Mouse (Mus musculus): ENCODE data around the gene Cabp2. TPM values are rescaled to one million over a fixed set of nuclear protein-coding genes. Genes with fewer than 3 reads are reported as not detected.
"Not testable (repeated sequence)": the region's sequence is repeated elsewhere in the genome, so short reads cannot be mapped to it uniquely, and the experiment has no call there.

Cabp2 gene
- polyA plus RNA-seq, 1 experiment from 2014 or later = not detected

DNA sequence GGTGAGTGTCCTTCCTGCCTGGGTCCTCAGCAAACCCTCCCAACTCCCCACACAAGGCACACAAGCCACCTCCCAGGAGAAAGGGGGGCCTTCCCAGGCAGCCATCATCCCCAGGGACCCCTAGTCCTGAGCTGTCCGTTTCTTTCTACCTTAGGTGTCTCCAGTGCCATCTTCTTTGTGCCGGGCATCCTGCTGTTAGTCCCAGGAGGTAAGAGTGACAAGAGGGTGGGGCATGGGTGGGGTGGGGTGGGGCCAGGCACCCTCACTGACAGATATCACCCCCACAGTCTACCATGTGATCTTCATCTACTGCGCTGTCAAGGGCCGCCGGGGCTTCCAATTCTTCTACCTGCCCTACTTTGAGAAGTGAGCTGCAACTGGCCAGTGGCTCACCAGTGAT lies 49.7 kb downstream of the Cabp2 start:
- peaks cover 7% of the 10 kb centered on the region for H3K4me1 ChIP-seq (replicated peaks; ENCODE audit: control insufficient read depth, insufficient read depth, low read length)
- H3K27me3 ChIP-seq (ENCODE audit: control insufficient read depth, insufficient read depth, low read length) = no peaks in the 10 kb centered on the region
- ATAC-seq (replicated peaks; ENCODE audit: low FRiP score) = no peak
- WGBS = 89% methylated on average over 5 of the region's 5 CpGs
- no peak overlapping the region for H3K4me3 ChIP-seq (ENCODE audit: low read depth, low read length)
- no peak overlapping the region for H3K27ac ChIP-seq (ENCODE audit: low read depth, low read length)
- no peaks in the 10 kb centered on the region for H3K9me3 ChIP-seq (ENCODE audit: control insufficient read depth, low read length)
- H3K9ac ChIP-seq (ENCODE audit: low read length) = no peak overlapping the region
- peaks cover 3% of the 10 kb centered on the region; the same call in 1 of the 2 replicates for H3K36me3 ChIP-seq (ENCODE audit: control insufficient read depth, insufficient read depth, low read length)
- H3K4me2 ChIP-seq (ENCODE audit: low read depth, low read length, severe bottlenecking) = no peak overlapping the region
- no peak for DNase-seq (ENCODE audit: low spot score)

- ATAC-seq (replicated peaks; ENCODE audit: low FRiP score) (no peak), DNase-seq (ENCODE audit: low spot score) (no peak)
- H3K4me2 ChIP-seq (ENCODE audit: low read depth, low read length, severe bottlenecking) = no peak overlapping the region
- H3K27me3 ChIP-seq (ENCODE audit: control insufficient read depth, insufficient read depth, low read length) = no peaks in the 10 kb centered on the region
- H3K4me1 ChIP-seq (replicated peaks; ENCODE audit: control insufficient read depth, insufficient read depth, low read length) = peaks cover 4% of the 10 kb centered on the region
- no peak overlapping the region for H3K27ac ChIP-seq (ENCODE audit: low read depth, low read length)
- no peak overlapping the region for H3K4me3 ChIP-seq (ENCODE audit: low read depth, low read length)
- H3K36me3 ChIP-seq (ENCODE audit: control insufficient read depth, insufficient read depth, low read length) = peaks cover 3% of the 10 kb centered on the region; the same call in 1 of the 2 replicates
- H3K9ac ChIP-seq (ENCODE audit: low read length) = no peak overlapping the region
- no peaks in the 10 kb centered on the region for H3K9me3 ChIP-seq (ENCODE audit: control insufficient read depth, low read length)
- WGBS = 86% methylated on average over 2 of the region's 2 CpGs
Measured at GRCm38 (mm10) chr19:4131768-4132167, 50.4 kb downstream of the Cabp2 start.

DNA sequence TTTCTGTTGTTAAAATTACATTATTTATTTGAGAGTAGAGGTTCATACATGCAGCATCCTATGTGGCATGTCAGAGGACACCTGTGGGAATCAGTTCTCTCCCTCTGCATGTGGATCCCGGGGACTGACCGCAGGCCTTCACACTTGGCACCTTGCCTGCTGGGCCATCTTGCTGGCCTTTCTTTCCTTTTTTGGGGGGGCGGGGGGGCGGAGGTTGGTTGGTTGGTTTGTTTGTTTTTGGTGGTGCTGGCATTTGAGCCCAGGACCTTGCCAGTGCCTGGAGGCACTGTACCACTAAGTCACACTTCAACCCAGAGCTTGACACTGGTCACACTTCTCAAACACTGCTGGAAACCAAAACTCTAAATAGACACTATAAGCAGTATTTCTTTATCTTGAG lies 53.0 kb downstream of the Cabp2 start:
- no peak overlapping the region for H3K9ac ChIP-seq (ENCODE audit: low read length)
- ATAC-seq (replicated peaks; ENCODE audit: low FRiP score) = no peak
- no peak overlapping the region for H3K27ac ChIP-seq (ENCODE audit: low read depth, low read length)
- 77% methylated on average over 4 of the region's 4 CpGs for WGBS
- H3K36me3 ChIP-seq (ENCODE audit: control insufficient read depth, insufficient read depth, low read length) = peaks cover 3% of the 10 kb centered on the region; the same call in 1 of the 2 replicates
- no peak overlapping the region for H3K4me3 ChIP-seq (ENCODE audit: low read depth, low read length)
- H3K9me3 ChIP-seq (ENCODE audit: control insufficient read depth, low read length) = no peaks in the 10 kb centered on the region
- no peaks in the 10 kb centered on the region for H3K4me1 ChIP-seq (replicated peaks; ENCODE audit: control insufficient read depth, insufficient read depth, low read length)
- H3K27me3 ChIP-seq (ENCODE audit: control insufficient read depth, insufficient read depth, low read length) = no peaks in the 10 kb centered on the region
- no peak for DNase-seq (ENCODE audit: low spot score)
- H3K4me2 ChIP-seq (ENCODE audit: low read depth, low read length, severe bottlenecking) = no peak overlapping the region

GRCm38 (mm10) chr19:4135229-4135962 lies 54.0 kb downstream of the Cabp2 start:
- not testable (repeated sequence) for H3K9me3 ChIP-seq (ENCODE audit: control insufficient read depth, low read length); H3K36me3 ChIP-seq (ENCODE audit: control insufficient read depth, insufficient read depth, low read length); H3K9ac ChIP-seq (ENCODE audit: low read length); ATAC-seq (replicated peaks; ENCODE audit: low FRiP score); H3K4me2 ChIP-seq (ENCODE audit: low read depth, low read length, severe bottlenecking); DNase-seq (ENCODE audit: low spot score); H3K4me3 ChIP-seq (ENCODE audit: low read depth, low read length); H3K27me3 ChIP-seq (ENCODE audit: control insufficient read depth, insufficient read depth, low read length); H3K4me1 ChIP-seq (replicated peaks; ENCODE audit: control insufficient read depth, insufficient read depth, low read length); H3K27ac ChIP-seq (ENCODE audit: low read depth, low read length)
- 88% methylated on average over 6 of the region's 6 CpGs for WGBS

DNA sequence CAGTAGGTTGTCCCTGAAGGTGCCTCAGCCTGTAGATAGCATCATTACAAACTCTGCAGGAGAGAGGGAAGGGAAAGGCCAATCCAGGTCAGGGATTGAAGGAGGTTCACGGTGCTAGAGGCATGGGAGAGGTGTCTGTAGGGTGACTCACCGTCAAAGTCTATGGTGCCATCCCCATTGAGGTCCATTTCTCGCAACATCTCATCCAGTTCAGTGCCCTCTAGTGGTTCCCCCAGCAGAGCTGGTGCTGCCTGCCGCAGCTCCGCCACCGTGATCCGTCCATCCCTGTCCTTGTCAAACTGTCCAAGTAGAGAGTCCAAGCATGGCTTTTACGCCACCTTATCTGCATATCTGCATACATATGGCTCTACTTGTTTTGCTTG lies 54.6 kb downstream of the Cabp2 start:
- H3K27me3 ChIP-seq (ENCODE audit: control insufficient read depth, insufficient read depth, low read length); DNase-seq (ENCODE audit: low spot score); H3K4me3 ChIP-seq (ENCODE audit: low read depth, low read length); H3K36me3 ChIP-seq (ENCODE audit: control insufficient read depth, insufficient read depth, low read length); ATAC-seq (replicated peaks; ENCODE audit: low FRiP score); H3K4me2 ChIP-seq (ENCODE audit: low read depth, low read length, severe bottlenecking); H3K9me3 ChIP-seq (ENCODE audit: control insufficient read depth, low read length); H3K4me1 ChIP-seq (replicated peaks; ENCODE audit: control insufficient read depth, insufficient read depth, low read length); H3K27ac ChIP-seq (ENCODE audit: low read depth, low read length); H3K9ac ChIP-seq (ENCODE audit: low read length): not testable (repeated sequence)
- WGBS = 26% methylated on average over 8 of the region's 8 CpGs

DNA sequence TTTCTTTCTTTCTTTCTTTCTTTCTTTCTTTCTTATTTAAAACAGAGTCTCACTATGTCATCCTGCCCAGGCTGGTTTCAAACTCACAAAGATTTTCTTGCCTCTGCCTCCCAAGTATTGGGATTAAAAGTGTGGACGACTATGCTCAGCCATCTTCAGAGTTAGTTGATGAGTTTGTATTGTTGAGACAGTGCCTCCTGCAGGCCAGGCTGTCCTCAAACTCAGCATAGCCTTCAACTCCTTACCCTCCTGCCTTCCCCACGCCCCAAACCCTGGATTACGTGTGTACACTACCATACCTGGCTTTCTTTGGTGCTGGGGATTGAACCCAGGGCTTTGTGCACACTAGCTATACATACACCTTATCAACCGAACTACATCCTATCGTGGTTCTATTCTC lies 55.1 kb downstream of the Cabp2 start:
- Histone ChIP-seq H3K4me3 (ENCODE audit: low read depth, low read length) (no peak overlapping the region), H3K36me3 (ENCODE audit: control insufficient read depth, insufficient read depth, low read length) (peaks cover 3% of the 10 kb centered on the region; the same call in 1 of the 2 replicates), H3K4me2 (ENCODE audit: low read depth, low read length, severe bottlenecking) (no peak overlapping the region), H3K9me3 (ENCODE audit: control insufficient read depth, low read length) (no peaks in the 10 kb centered on the region), H3K9ac (ENCODE audit: low read length) (no peak overlapping the region), H3K4me1 (replicated peaks; ENCODE audit: control insufficient read depth, insufficient read depth, low read length) (no peaks in the 10 kb centered on the region), H3K27me3 (ENCODE audit: control insufficient read depth, insufficient read depth, low read length) (no peaks in the 10 kb centered on the region), H3K27ac (ENCODE audit: low read depth, low read length) (no peak overlapping the region)
- 71% methylated on average over 5 of the region's 5 CpGs for WGBS
- DNase-seq (ENCODE audit: low spot score) (no peak), ATAC-seq (replicated peaks; ENCODE audit: low FRiP score) (no peak)

Other genes starting within 250 kb of the Cabp2 start
- 65.8 and 70.0 TPM in 2 replicates for gene Chka, start 229.8 kb upstream of the Cabp2 start, polyA plus RNA-seq (2014; fragmentation: Nextera tagmentation; extraction: Ambion mirVana)
- gene Tcirg1, start 174.4 kb upstream of the Cabp2 start, polyA plus RNA-seq (2014; fragmentation: Nextera tagmentation; extraction: Ambion mirVana) = 11.4 and 15.7 TPM in 2 replicates
- gene Ndufs8, start 168.8 kb upstream of the Cabp2 start, polyA plus RNA-seq (2014; fragmentation: Nextera tagmentation; extraction: Ambion mirVana) = 189 and 206 TPM in 2 replicates
- gene Aldh3b1, start 151.8 kb upstream of the Cabp2 start, polyA plus RNA-seq (2014; fragmentation: Nextera tagmentation; extraction: Ambion mirVana) = 0.35 and 0.64 TPM in 2 replicates
- gene Unc93b1, start 146.4 kb upstream of the Cabp2 start, polyA plus RNA-seq (2014; fragmentation: Nextera tagmentation; extraction: Ambion mirVana) = 4.9 and 5.7 TPM in 2 replicates
- gene Aldh3b3, start 122.9 kb upstream of the Cabp2 start, polyA plus RNA-seq (2014; fragmentation: Nextera tagmentation; extraction: Ambion mirVana) = not detected in 2 replicates
- gene Aldh3b2, start 109.2 kb upstream of the Cabp2 start, polyA plus RNA-seq (2014; fragmentation: Nextera tagmentation; extraction: Ambion mirVana) = 0.73 and 1.0 TPM in 2 replicates
- gene Acy3, start 95.0 kb upstream of the Cabp2 start, polyA plus RNA-seq (2014; fragmentation: Nextera tagmentation; extraction: Ambion mirVana) = 1.7 and 2.3 TPM in 2 replicates
- not detected in 2 replicates for gene Tbx10, start 88.8 kb upstream of the Cabp2 start, polyA plus RNA-seq (2014; fragmentation: Nextera tagmentation; extraction: Ambion mirVana)
- gene Nudt8, start 81.0 kb upstream of the Cabp2 start, polyA plus RNA-seq (2014; fragmentation: Nextera tagmentation; extraction: Ambion mirVana) = 21.2 and 21.9 TPM in 2 replicates
- gene Gm49405, start 81.0 kb upstream of the Cabp2 start, polyA plus RNA-seq (2014; fragmentation: Nextera tagmentation; extraction: Ambion mirVana) = 3.0 TPM in 2 replicates
- 3.8 and 4.2 TPM in 2 replicates for gene Doc2g, start 78.3 kb upstream of the Cabp2 start, polyA plus RNA-seq (2014; fragmentation: Nextera tagmentation; extraction: Ambion mirVana)
- gene Ndufv1, start 68.8 kb upstream of the Cabp2 start, polyA plus RNA-seq (2014; fragmentation: Nextera tagmentation; extraction: Ambion mirVana) = 174 and 198 TPM in 2 replicates
- 347 and 365 TPM in 2 replicates for gene Gstp1, start 43.6 kb upstream of the Cabp2 start, polyA plus RNA-seq (2014; fragmentation: Nextera tagmentation; extraction: Ambion mirVana)
- 1.4 and 1.8 TPM in 2 replicates for gene Gstp2, start 35.6 kb upstream of the Cabp2 start, polyA plus RNA-seq (2014; fragmentation: Nextera tagmentation; extraction: Ambion mirVana)
- not detected in 2 replicates for gene Gstp3, start 22.0 kb upstream of the Cabp2 start, polyA plus RNA-seq (2014; fragmentation: Nextera tagmentation; extraction: Ambion mirVana)
- gene Cdk2ap2, start 15.6 kb downstream of the Cabp2 start, polyA plus RNA-seq (2014; fragmentation: Nextera tagmentation; extraction: Ambion mirVana) = 73.6 and 83.9 TPM in 2 replicates
- gene Pitpnm1, start 18.4 kb downstream of the Cabp2 start, polyA plus RNA-seq (2014; fragmentation: Nextera tagmentation; extraction: Ambion mirVana) = 13.9 and 18.0 TPM in 2 replicates
- 52.3 and 59.0 TPM in 2 replicates for gene Aip, start 44.3 kb downstream of the Cabp2 start, polyA plus RNA-seq (2014; fragmentation: Nextera tagmentation; extraction: Ambion mirVana)
- gene Gpr152, start 58.2 kb downstream of the Cabp2 start, polyA plus RNA-seq (2014; fragmentation: Nextera tagmentation; extraction: Ambion mirVana) = not detected in 2 replicates
- not detected in 2 replicates for gene Cabp4, start 62.5 kb downstream of the Cabp2 start, polyA plus RNA-seq (2014; fragmentation: Nextera tagmentation; extraction: Ambion mirVana)
- gene Coro1b, start 67.0 kb downstream of the Cabp2 start, polyA plus RNA-seq (2014; fragmentation: Nextera tagmentation; extraction: Ambion mirVana) = 119 and 128 TPM in 2 replicates
- gene Ptprcap, start 72.0 kb downstream of the Cabp2 start, polyA plus RNA-seq (2014; fragmentation: Nextera tagmentation; extraction: Ambion mirVana) = 0.52 and 0.96 TPM in 2 replicates
- gene Rps6kb2, start 81.8 kb downstream of the Cabp2 start, polyA plus RNA-seq (2014; fragmentation: Nextera tagmentation; extraction: Ambion mirVana) = 50.1 and 55.8 TPM in 2 replicates
- gene Carns1, start 93.9 kb downstream of the Cabp2 start, polyA plus RNA-seq (2014; fragmentation: Nextera tagmentation; extraction: Ambion mirVana) = 3.1 and 3.2 TPM in 2 replicates
- gene Tbc1d10c, start 109.7 kb downstream of the Cabp2 start, polyA plus RNA-seq (2014; fragmentation: Nextera tagmentation; extraction: Ambion mirVana) = 0.43 and 1.3 TPM in 2 replicates
- 856 and 864 TPM in 2 replicates for gene Ppp1ca, start 110.5 kb downstream of the Cabp2 start, polyA plus RNA-seq (2014; fragmentation: Nextera tagmentation; extraction: Ambion mirVana)
- 49.9 and 52.6 TPM in 2 replicates for gene Rad9a, start 120.1 kb downstream of the Cabp2 start, polyA plus RNA-seq (2014; fragmentation: Nextera tagmentation; extraction: Ambion mirVana)
- 1.0 and 1.8 TPM in 2 replicates for gene Clcf1, start 132.7 kb downstream of the Cabp2 start, polyA plus RNA-seq (2014; fragmentation: Nextera tagmentation; extraction: Ambion mirVana)
- not detected in 2 replicates for gene AC109138.7, start 132.8 kb downstream of the Cabp2 start, polyA plus RNA-seq (2014; fragmentation: Nextera tagmentation; extraction: Ambion mirVana)
- gene Pold4, start 150.3 kb downstream of the Cabp2 start, polyA plus RNA-seq (2014; fragmentation: Nextera tagmentation; extraction: Ambion mirVana) = 8.0 and 8.8 TPM in 2 replicates
- gene Ssh3, start 187.6 kb downstream of the Cabp2 start, polyA plus RNA-seq (2014; fragmentation: Nextera tagmentation; extraction: Ambion mirVana) = 3.3 and 4.2 TPM in 2 replicates
- 9.5 and 12.1 TPM in 2 replicates for gene Ankrd13d, start 201.6 kb downstream of the Cabp2 start, polyA plus RNA-seq (2014; fragmentation: Nextera tagmentation; extraction: Ambion mirVana)
- gene Grk2, start 224.6 kb downstream of the Cabp2 start, polyA plus RNA-seq (2014; fragmentation: Nextera tagmentation; extraction: Ambion mirVana) = 18.1 and 19.7 TPM in 2 replicates